Mouse (Mus musculus) thymus, adult 18-20 months (tissue): ENCODE data around the gene Siglece.

ENCODE experiments used
- DNase-seq, 2 experiments: peaks; one replicate each; pipeline ENCODE4 v3.0.0; 2022; ENCODE audit warnings: mixed read lengths in 2 of 2

The Siglece gene

DNA sequence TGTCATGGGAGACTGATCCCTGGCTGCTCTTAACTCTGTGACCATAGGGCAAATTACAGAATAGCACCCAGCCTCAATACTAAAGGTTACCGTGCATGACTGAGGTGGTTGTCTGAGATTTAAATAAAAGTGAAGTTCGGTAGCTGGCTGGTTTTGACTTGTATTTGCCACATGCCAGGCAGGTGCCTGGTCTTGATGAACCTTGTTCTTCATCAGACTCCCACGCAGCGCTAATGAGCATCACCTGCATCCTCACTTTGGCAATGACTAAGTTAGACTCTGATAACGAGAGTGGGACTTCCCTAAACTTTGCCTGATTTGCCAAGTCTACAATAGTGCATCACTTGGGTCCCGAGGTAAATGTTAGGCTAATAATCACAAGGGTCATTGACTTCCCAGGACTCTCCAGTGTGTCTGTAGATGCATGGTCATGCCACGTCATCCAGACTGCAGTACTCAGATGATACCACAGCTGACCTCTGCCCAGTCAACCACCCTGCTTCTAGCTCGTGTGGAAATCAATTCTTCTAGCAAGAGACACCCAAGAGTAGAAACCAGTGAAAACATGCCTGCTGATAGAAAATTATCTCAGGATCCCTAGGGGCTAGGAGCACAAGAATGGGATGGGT, 34.1 kb downstream of the Siglece start:
- DNase-seq: no peak

DNA sequence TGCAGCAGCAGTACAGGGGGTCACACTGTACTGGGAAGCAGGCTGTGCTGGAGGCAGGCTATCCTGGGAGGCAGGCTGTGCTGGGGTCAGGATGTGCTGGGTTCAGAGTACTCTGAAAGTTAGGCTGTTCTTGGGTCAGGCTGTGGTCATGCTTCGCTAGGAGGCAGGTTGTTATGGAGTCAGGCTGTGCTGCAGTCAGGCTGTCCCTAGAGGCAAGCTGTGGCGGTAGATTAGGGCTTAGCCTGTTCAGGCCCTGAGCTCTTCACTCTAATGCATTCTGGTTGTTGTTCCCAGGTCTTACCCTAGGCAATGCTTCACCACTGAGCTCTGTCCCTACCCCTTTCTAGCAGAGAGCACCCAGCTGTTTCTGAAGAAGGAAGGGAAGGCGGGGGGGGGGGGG, 34.9 kb downstream of the Siglece start:
- no peak for DNase-seq

DNA sequence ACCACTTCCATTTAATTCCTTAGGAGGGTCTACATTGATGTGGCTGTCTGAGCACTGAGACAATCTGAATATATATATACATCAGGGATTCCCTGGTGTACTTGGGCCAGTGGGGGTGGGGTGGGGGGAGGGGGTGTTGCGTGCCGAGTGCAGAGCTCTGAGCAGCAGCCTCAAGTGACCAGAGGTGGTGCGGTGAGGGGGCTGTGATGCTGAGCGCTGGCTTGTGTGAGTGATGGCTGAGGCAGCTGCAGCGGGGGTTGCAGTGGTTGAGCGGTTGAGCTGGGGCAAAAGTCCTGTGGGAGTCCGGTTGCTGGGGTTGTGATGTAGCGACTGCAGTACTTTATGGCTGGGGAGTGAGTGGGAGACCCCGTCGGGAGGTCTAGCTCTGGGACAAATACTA, 36.1 kb downstream of the Siglece start:
- no peak for DNase-seq

DNA sequence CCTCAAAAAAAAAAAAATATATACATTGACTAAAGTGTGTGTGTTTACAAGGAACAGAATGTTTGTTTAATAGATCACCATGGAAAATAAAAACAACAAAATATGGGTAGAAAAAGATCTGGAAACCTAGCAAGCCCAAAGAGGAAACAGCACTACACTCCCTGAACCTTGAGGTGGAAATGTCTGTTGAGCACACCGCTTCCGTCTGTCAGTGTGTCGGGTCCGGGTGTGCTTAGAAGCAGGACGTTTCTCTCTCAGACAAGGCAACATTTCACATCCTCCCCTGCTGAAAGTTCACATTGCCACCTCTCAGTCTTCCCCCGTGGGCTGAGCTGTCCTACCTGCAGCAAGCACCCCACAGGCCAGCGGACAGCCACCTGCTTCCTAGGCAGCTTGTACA, 37.0 kb downstream of the Siglece start:
- DNase-seq: no peak

DNA sequence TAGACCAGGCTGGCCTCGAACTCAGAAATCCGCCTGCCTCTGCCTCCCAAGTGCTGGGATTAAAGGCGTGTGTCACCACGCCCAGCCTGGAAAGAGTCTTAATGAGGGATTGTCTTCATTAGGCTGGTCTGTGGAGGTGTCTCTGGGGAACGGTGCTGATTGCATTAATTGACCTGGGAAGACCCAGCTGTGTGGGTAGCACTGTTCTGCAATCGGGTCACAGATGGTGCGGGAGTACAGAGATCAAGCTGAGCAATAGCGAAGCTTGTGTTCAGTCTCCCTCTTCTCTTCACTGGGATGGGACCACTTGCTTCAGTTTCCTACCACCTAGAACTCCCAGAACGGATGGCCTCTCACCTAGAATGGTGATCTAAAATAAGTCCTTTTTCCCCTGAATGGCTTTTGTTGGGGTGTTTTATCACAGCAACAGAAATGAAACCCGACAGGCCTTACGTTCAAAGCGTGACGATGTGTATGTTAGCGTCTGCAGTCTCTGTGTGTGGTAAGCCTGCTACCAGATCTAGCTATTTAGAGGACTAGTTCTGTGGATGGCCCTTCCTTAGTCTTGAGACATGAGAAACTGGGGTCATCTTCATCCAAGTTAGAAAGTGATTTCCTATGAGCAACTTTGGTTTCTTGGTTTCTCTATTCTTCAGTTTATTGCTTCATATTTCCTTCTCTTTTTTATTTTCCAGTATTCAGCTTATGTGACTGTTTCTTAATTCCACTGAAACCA, 46.0 kb downstream of the Siglece start:
- DNase-seq: no peak

DNA sequence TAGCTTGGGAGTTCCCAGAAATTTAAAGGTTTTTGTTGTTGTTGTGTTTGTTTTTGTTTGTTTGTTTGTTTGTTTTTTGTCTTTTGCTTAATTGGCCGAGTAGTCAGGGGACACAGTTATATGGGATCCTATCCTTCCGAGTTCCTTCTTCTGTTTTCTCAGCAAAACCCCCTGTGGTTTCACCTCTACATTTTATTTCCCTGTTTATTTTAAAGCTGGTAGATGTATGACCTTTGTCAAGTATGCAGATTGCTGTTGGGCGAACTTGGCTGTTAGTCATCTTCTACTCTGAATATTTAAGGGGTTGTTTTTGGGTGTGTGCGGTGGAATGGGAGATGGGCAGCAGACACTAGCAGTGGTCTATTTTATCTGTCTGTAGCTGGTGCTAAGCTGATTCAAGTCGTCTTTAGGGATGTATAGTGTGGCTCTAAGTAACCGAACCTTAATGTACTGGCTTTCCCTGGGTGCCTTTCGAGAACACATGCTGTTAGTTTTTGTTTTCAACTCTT, 51.6 kb downstream of the Siglece start:
- DNase-seq: no peak

DNA sequence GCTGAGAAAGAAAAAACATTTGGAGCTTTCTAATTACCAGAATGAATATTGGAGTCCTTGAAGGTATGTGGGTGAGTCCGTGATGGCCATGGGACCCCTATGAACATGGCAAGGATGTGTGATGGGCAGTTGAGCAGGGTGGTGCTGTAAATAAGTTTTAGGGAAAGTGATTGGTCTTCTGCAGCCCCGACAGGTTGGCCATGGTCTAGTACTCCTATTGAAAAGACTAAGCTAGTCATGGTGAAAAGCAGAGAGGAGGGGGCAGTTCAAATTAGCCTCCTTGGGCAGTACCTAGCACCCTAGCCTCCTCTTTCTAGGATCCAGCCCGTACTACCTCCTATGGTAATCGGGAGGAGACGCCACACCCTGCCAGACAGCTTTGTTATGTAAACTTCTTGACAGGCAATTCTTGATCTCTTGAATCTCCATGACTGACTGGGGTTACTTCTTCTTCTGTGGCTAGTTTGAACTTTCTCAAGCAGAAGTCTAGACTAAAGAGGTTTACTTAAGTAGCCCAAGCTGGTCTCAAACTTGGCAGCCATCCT, 52.1 kb downstream of the Siglece start:
- no peak for DNase-seq

DNA sequence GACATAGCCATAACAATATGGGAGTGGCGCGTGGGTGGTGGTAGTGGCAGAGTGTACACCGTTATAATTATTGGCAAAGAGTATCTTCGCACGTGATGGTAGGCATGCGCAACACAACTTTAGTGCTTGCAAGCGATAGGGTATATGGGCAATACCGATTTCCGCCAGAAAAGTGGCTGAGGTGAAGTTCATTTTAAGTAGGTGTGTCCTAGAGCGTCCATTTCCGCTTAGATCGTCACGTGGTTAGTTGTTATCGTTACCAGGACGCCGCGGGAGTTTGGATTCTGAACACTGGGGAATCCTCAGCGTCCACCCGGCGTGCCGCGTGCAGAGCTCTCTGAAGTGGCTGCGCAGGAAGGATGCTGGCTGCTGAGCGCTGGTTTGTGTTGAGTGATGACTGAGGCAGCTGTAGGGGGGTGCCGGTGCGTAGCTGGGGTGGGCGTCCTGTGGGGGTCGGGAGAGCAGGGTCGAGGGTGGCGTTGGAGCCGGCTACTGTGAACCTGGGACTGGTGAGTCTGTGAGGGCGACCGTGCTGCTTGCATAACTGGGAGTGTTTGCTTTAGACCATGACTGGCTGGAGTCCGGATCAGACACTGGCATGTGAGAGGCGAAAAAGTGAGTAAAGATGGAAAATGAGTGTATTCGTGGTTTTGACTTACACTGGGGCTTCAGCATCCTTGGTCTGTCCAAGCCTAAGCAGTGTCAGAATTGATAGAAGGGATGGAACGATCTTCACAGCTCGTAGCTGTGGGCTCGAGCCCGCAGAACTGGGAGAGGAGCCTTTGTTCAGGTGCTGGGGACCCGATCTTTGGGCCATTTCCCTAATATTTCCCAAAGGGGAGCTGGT, 52.8 kb downstream of the Siglece start, which contains the start of gene Zfp819:
Zfp819 (plus strand) TSS at position 274 of the 847 bp plus-strand sequence.
- DNase-seq: peak; percentile 10 to 11

DNA sequence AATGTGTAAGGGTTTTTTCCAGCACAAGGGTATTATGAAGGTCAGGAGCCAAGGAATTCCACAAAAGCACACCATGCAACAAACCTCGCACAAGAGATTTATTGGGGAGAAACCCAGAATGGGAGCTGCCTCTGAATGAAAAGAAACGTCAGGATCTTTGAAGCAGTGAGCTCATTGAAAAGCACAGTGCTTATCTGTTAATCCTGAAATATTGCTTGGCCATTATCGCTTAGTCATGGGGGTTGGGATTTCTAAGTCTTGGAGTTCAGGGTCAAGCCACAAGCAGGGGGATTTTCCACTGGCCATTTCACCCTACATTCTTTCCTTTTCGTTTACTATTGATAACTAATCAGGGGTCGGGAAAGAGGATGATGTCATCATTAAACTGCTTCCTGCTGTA, 58.1 kb downstream of the Siglece start:
- DNase-seq: no peak
